Mouse (Mus musculus): ENCODE results near the gene Xpot. TPM values are rescaled to one million over a fixed set of nuclear protein-coding genes. Genes with fewer than 3 reads are reported as not detected.

Xpot gene
- polyA plus RNA-seq (2015; fragmentation: Nextera tagmentation; extraction: Ambion mirVana): 24.1 and 26.4 TPM in 2 replicates

- under 1% methylated on average over 70 of the region's 70 CpGs for WGBS (ENCODE audit: insufficient replicate concordance)
- peak; percentile 100 for ATAC-seq (ENCODE audit: low read depth)
- Histone ChIP-seq H3K4me1 (ENCODE audit: control insufficient read depth, low read depth, low read length) (peaks cover 21% of the 10 kb centered on the region), H3K9ac (ENCODE audit: low read depth, low read length) (peak within 1 kb of the TSS; percentile 95), H3K27ac (ENCODE audit: low read length) (peak within 1 kb of the TSS; percentile 96), H3K4me2 (ENCODE audit: low read depth, low read length) (peak within 1 kb of the TSS; percentile 87), H3K36me3 (ENCODE audit: control insufficient read depth, insufficient read depth) (peaks cover 6% of the 10 kb centered on the region; the same call in 1 of the 2 replicates), H3K27me3 (ENCODE audit: control insufficient read depth, insufficient read depth, low read depth, low read length) (no peaks in the 10 kb centered on the region), H3K9me3 (replicated peaks; ENCODE audit: control insufficient read depth, low read length) (no peaks in the 10 kb centered on the region), H3K4me3 (ENCODE audit: low read depth, low read length) (peak within 1 kb of the TSS; percentile 92)
Observed at GRCm38 (mm10) chr10:121626186-121626882, at the start of gene Xpot. Gene Xpot, minus strand, starts transcription at chr10:121626332.

- H3K9me3 ChIP-seq (replicated peaks; ENCODE audit: control insufficient read depth, low read length): no peaks in the 10 kb centered on the region
- no peaks in the 10 kb centered on the region for H3K27me3 ChIP-seq (ENCODE audit: control insufficient read depth, insufficient read depth, low read depth, low read length)
- no peak overlapping the region for H3K4me3 ChIP-seq (ENCODE audit: low read depth, low read length)
- ATAC-seq (ENCODE audit: low read depth): no peak
- WGBS (ENCODE audit: insufficient replicate concordance): 72% methylated on average over 10 of the region's 10 CpGs
- no peaks in the 10 kb centered on the region for H3K4me1 ChIP-seq (ENCODE audit: control insufficient read depth, low read depth, low read length)
- no peak overlapping the region for H3K27ac ChIP-seq (ENCODE audit: low read length)
- H3K4me2 ChIP-seq (ENCODE audit: low read depth, low read length): no peak overlapping the region
- no peak overlapping the region for H3K9ac ChIP-seq (ENCODE audit: low read depth, low read length)
- H3K36me3 ChIP-seq (ENCODE audit: control insufficient read depth, insufficient read depth): no peaks in the 10 kb centered on the region
Observed at GRCm38 (mm10) chr10:121669103-121669502, 43.0 kb upstream of the Xpot start.

GRCm38 (mm10) chr10:121665631-121666145 is 39.6 kb upstream of the Xpot start:
- no peaks in the 10 kb centered on the region for H3K9me3 ChIP-seq (replicated peaks; ENCODE audit: control insufficient read depth, low read length)
- no peaks in the 10 kb centered on the region for H3K4me1 ChIP-seq (ENCODE audit: control insufficient read depth, low read depth, low read length)
- no peak overlapping the region for H3K9ac ChIP-seq (ENCODE audit: low read depth, low read length)
- peak; percentile 58 for ATAC-seq (ENCODE audit: low read depth)
- H3K4me2 ChIP-seq (ENCODE audit: low read depth, low read length): no peak overlapping the region
- H3K36me3 ChIP-seq (ENCODE audit: control insufficient read depth, insufficient read depth): no peaks in the 10 kb centered on the region
- H3K27me3 ChIP-seq (ENCODE audit: control insufficient read depth, insufficient read depth, low read depth, low read length): no peaks in the 10 kb centered on the region
- 45% methylated on average over 8 of the region's 8 CpGs for WGBS (ENCODE audit: insufficient replicate concordance)
- no peak overlapping the region for H3K27ac ChIP-seq (ENCODE audit: low read length)
- H3K4me3 ChIP-seq (ENCODE audit: low read depth, low read length): no peak overlapping the region

GRCm38 (mm10) chr10:121663599-121663998 is 37.5 kb upstream of the Xpot start:
- H3K4me1 ChIP-seq (ENCODE audit: control insufficient read depth, low read depth, low read length): no peaks in the 10 kb centered on the region
- no peak for ATAC-seq (ENCODE audit: low read depth)
- WGBS (ENCODE audit: insufficient replicate concordance): 64% methylated on average over 13 of the region's 13 CpGs

GRCm38 (mm10) chr10:121662711-121663110 is 36.6 kb upstream of the Xpot start:
- Histone ChIP-seq H3K27ac (ENCODE audit: low read length) (no peak overlapping the region), H3K4me3 (ENCODE audit: low read depth, low read length) (no peak overlapping the region), H3K36me3 (ENCODE audit: control insufficient read depth, insufficient read depth) (no peaks in the 10 kb centered on the region), H3K9me3 (replicated peaks; ENCODE audit: control insufficient read depth, low read length) (no peaks in the 10 kb centered on the region), H3K4me1 (ENCODE audit: control insufficient read depth, low read depth, low read length) (no peaks in the 10 kb centered on the region), H3K9ac (ENCODE audit: low read depth, low read length) (no peak overlapping the region), H3K4me2 (ENCODE audit: low read depth, low read length) (no peak overlapping the region), H3K27me3 (ENCODE audit: control insufficient read depth, insufficient read depth, low read depth, low read length) (no peaks in the 10 kb centered on the region)
- 66% methylated on average over 2 of the region's 2 CpGs for WGBS (ENCODE audit: insufficient replicate concordance)
- no peak for ATAC-seq (ENCODE audit: low read depth)

More at GRCm38 (mm10) chr10:121663599-121663998, 37.5 kb upstream of the Xpot start:
- Histone ChIP-seq H3K36me3 (ENCODE audit: control insufficient read depth, insufficient read depth) (no peaks in the 10 kb centered on the region), H3K27ac (ENCODE audit: low read length) (no peak overlapping the region), H3K4me2 (ENCODE audit: low read depth, low read length) (no peak overlapping the region), H3K4me3 (ENCODE audit: low read depth, low read length) (no peak overlapping the region), H3K27me3 (ENCODE audit: control insufficient read depth, insufficient read depth, low read depth, low read length) (no peaks in the 10 kb centered on the region), H3K9me3 (replicated peaks; ENCODE audit: control insufficient read depth, low read length) (no peaks in the 10 kb centered on the region), H3K9ac (ENCODE audit: low read depth, low read length) (no peak overlapping the region)

- no peaks in the 10 kb centered on the region for H3K27me3 ChIP-seq (ENCODE audit: control insufficient read depth, insufficient read depth, low read depth, low read length)
- WGBS (ENCODE audit: insufficient replicate concordance): 69% methylated on average over 4 of the region's 4 CpGs
- no peak for ATAC-seq (ENCODE audit: low read depth)
Observed at GRCm38 (mm10) chr10:121655907-121656306, 29.8 kb upstream of the Xpot start.

GRCm38 (mm10) chr10:121653079-121653478 is 26.9 kb upstream of the Xpot start:
- WGBS (ENCODE audit: insufficient replicate concordance): 57% methylated on average over 1 of the region's 1 CpGs
- H3K9me3 ChIP-seq (replicated peaks; ENCODE audit: control insufficient read depth, low read length): no peaks in the 10 kb centered on the region
- H3K27ac ChIP-seq (ENCODE audit: low read length): no peak overlapping the region
- no peaks in the 10 kb centered on the region for H3K27me3 ChIP-seq (ENCODE audit: control insufficient read depth, insufficient read depth, low read depth, low read length)
- H3K4me2 ChIP-seq (ENCODE audit: low read depth, low read length): no peak overlapping the region
- no peak overlapping the region for H3K4me3 ChIP-seq (ENCODE audit: low read depth, low read length)
- H3K4me1 ChIP-seq (ENCODE audit: control insufficient read depth, low read depth, low read length): no peaks in the 10 kb centered on the region
- no peaks in the 10 kb centered on the region for H3K36me3 ChIP-seq (ENCODE audit: control insufficient read depth, insufficient read depth)
- H3K9ac ChIP-seq (ENCODE audit: low read depth, low read length): no peak overlapping the region
- ATAC-seq (ENCODE audit: low read depth): no peak

More at GRCm38 (mm10) chr10:121655907-121656306, 29.8 kb upstream of the Xpot start:
- Histone ChIP-seq H3K9ac (ENCODE audit: low read depth, low read length) (no peak overlapping the region), H3K4me2 (ENCODE audit: low read depth, low read length) (no peak overlapping the region), H3K4me3 (ENCODE audit: low read depth, low read length) (no peak overlapping the region), H3K36me3 (ENCODE audit: control insufficient read depth, insufficient read depth) (no peaks in the 10 kb centered on the region), H3K4me1 (ENCODE audit: control insufficient read depth, low read depth, low read length) (no peaks in the 10 kb centered on the region), H3K27ac (ENCODE audit: low read length) (no peak overlapping the region), H3K9me3 (replicated peaks; ENCODE audit: control insufficient read depth, low read length) (no peaks in the 10 kb centered on the region)

- Histone ChIP-seq H3K9ac (ENCODE audit: low read depth, low read length) (no peak overlapping the region), H3K9me3 (replicated peaks; ENCODE audit: control insufficient read depth, low read length) (no peaks in the 10 kb centered on the region), H3K27ac (ENCODE audit: low read length) (no peak overlapping the region), H3K4me3 (ENCODE audit: low read depth, low read length) (no peak overlapping the region), H3K4me1 (ENCODE audit: control insufficient read depth, low read depth, low read length) (no peaks in the 10 kb centered on the region; the same call in 1 of the 2 replicates), H3K4me2 (ENCODE audit: low read depth, low read length) (no peak overlapping the region), H3K36me3 (ENCODE audit: control insufficient read depth, insufficient read depth) (no peaks in the 10 kb centered on the region), H3K27me3 (ENCODE audit: control insufficient read depth, insufficient read depth, low read depth, low read length) (peaks cover 23% of the 10 kb centered on the region)
- no peak for ATAC-seq (ENCODE audit: low read depth)
- 20% methylated on average over 6 of the region's 6 CpGs for WGBS (ENCODE audit: insufficient replicate concordance)
Observed at GRCm38 (mm10) chr10:121646294-121646693, 20.2 kb upstream of the Xpot start.

Data from liver, embryonic 16.5 days (tissue).